Mouse (Mus musculus): ENCODE measurements around the gene E430018J23Rik. TPM values are rescaled to one million over a fixed set of nuclear protein-coding genes. Genes with fewer than 3 reads are reported as not detected.
"Not testable (repeated sequence)": the region's sequence is repeated elsewhere in the genome, so short reads cannot be mapped to it uniquely, and the experiment has no call there.

Gene E430018J23Rik
- polyA plus RNA-seq, 1 experiment from 2014 or later, result 6.9 TPM

- ATAC-seq (ENCODE audit: insufficient number of reproducible peaks, insufficient read depth, low FRiP score, low TSS enrichment), result no peak
- Histone ChIP-seq H3K4me3 (peak overlapping the region; percentile 89), H3K9ac (0 out of 2 replicates have a peak overlapping the region, but pooled peaks have one; percentile 93), H3K36me3 (peaks cover 19% of the 10 kb centered on the region), H3K9me3 (no peaks in the 10 kb centered on the region), H3K27ac (no peak overlapping the region), H3K27me3 (no peaks in the 10 kb centered on the region), H3K4me1 (peaks cover 12% of the 10 kb centered on the region), H3K4me2 (replicated peaks) (peak overlapping the region; percentile 67)
- 14% methylated on average over 8 of the region's 8 CpGs for WGBS
These were observed 46.8 kb downstream of the E430018J23Rik start for GRCm38 (mm10) chr7:127346676-127347075.

DNA sequence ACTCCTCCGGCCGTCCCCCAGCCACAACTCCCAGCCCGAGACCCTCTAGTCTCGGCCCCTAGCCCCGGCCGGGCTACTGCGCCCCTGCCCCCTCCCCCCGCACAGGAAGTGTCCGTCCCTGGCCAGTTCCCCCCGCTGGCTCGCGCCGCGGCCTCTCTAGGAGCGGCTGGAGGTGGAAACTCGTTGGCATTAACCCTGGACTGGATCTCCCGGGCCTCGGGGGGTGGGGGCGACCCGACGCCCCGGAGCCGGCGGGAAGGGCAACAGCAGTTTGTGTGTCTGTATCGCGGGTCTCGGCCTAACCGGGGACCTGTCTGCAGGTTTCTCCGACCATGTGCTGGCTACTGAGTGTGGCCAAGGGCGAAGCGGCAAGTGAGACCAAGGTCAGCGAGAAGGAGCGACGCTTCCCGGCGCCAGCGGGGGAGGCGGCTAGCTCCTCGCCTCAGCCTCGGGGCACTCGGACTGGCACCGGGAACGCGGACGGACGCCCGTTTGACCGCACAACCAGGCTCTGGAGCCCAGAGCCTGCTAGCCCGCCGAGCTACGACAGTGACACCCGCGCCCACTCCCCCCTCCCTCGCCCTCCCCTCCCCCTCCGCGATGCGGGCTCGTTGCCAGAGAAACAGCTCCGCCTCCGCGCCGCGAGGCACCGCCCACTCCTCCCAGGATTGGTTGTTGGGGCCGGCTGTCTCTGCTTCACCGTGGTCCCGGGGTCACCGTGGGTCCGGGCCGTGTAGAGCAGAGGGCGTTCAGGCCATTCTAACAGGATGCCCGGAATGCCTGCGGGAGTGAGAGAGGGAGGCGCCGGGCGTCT is 47.7 kb downstream of the E430018J23Rik start, which contains the start of gene Zfp768:
Gene Zfp768 (minus strand): TSS at position 78 of the 814 bp plus-strand sequence.
- peak; percentile 89 for ATAC-seq (ENCODE audit: insufficient number of reproducible peaks, insufficient read depth, low FRiP score, low TSS enrichment)
- Histone ChIP-seq H3K4me2 (replicated peaks) (peak within 1 kb of the TSS; percentile 67), H3K9ac (peak within 1 kb of the TSS; percentile 93), H3K36me3 (peaks cover 29% of the 10 kb centered on the region), H3K9me3 (no peaks in the 10 kb centered on the region), H3K4me1 (peaks cover 12% of the 10 kb centered on the region), H3K27me3 (no peaks in the 10 kb centered on the region), H3K4me3 (peak within 1 kb of the TSS; percentile 89), H3K27ac (peak within 1 kb of the TSS; percentile 90)
- under 1% methylated on average over 76 of the region's 76 CpGs for WGBS

DNA sequence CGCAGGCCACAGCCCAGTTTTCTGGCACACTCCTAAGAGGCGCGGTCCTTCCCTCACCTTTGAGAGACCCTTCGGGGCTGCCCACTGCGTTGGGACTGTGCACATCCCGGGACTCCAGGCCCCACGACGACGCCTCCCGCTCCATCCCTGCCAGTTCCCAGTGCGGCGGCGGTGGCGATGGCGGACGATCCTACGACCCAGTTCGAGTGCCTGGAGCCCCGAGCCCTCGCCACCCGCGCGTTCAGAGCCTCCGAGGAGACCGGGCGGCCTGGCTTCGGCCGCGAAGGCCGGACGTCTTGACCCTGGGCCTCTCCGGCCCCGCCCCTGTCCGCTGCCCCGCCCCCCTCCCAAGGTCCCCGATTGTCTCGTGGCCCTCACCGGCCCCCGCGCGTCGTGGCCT is 48.3 kb downstream of the E430018J23Rik start:
- WGBS, result 0% methylated on average over 31 of the region's 42 CpGs
- H3K27me3 ChIP-seq, result no peaks in the 10 kb centered on the region
- peak; percentile 29 for ATAC-seq (ENCODE audit: insufficient number of reproducible peaks, insufficient read depth, low FRiP score, low TSS enrichment)

GRCm38 (mm10) chr7:127344371-127344770 is 49.1 kb downstream of the E430018J23Rik start:
- Histone ChIP-seq H3K4me1 (peaks cover 12% of the 10 kb centered on the region), H3K4me3 (peak overlapping the region; percentile 89), H3K9me3 (no peaks in the 10 kb centered on the region), H3K4me2 (replicated peaks) (peak overlapping the region; percentile 67), H3K36me3 (peaks cover 30% of the 10 kb centered on the region), H3K9ac (peak overlapping the region; percentile 93), H3K27me3 (no peaks in the 10 kb centered on the region), H3K27ac (no peak overlapping the region)
- WGBS, result 87% methylated on average over 8 of the region's 8 CpGs
- no peak for ATAC-seq (ENCODE audit: insufficient number of reproducible peaks, insufficient read depth, low FRiP score, low TSS enrichment)

More for the DNA sequence above, 48.3 kb downstream of the E430018J23Rik start:
- H3K9me3 ChIP-seq, result no peaks in the 10 kb centered on the region
- peak overlapping the region; percentile 90 for H3K27ac ChIP-seq
- H3K36me3 ChIP-seq, result peaks cover 30% of the 10 kb centered on the region
- H3K4me2 ChIP-seq (replicated peaks), result peak overlapping the region; percentile 67
- H3K9ac ChIP-seq, result peak overlapping the region; percentile 93
- peak overlapping the region; percentile 89 for H3K4me3 ChIP-seq
- peaks cover 12% of the 10 kb centered on the region for H3K4me1 ChIP-seq

DNA sequence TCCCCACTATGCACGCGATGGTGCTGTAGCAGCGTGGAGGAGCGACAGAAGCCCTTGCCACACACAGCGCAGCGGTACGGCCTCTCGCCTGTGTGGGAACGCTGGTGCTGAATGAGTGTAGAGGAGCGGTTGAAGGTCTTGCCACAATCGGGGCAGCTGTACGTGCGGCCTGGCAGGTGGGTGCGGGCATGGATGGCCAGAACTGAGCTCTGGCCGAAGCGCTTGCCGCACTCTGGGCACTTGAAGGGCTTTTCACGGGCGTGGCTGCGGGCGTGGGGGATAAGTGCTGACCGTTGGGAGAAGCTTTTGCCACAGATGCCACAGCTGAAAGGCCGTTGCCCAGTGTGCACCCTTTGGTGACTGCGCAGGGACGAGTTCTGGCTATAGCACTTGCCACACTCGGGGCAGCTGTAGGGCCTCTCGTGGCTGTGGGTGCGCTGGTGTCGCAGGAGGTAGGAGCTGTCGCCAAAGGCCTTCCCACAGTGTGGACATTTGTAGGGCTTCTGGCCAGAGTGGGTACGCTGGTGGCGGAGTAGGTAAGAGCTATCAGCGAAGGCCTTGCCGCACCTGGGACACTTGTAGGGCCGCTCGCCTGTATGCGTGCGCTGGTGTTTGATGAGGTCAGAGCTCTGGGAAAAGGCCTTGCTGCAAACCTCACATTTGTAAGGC is 49.9 kb downstream of the E430018J23Rik start:
- H3K9me3 ChIP-seq, result no peaks in the 10 kb centered on the region
- WGBS, result 94% methylated on average over 38 of the region's 38 CpGs
- H3K4me3 ChIP-seq, result no peak overlapping the region; the same call in 1 of the 2 replicates
- no peaks in the 10 kb centered on the region for H3K27me3 ChIP-seq
- no peak for ATAC-seq (ENCODE audit: insufficient number of reproducible peaks, insufficient read depth, low FRiP score, low TSS enrichment)
- peaks cover 12% of the 10 kb centered on the region for H3K4me1 ChIP-seq
- no peak overlapping the region for H3K4me2 ChIP-seq (replicated peaks)
- no peak overlapping the region for H3K27ac ChIP-seq
- no peak overlapping the region for H3K9ac ChIP-seq
- H3K36me3 ChIP-seq, result peaks cover 30% of the 10 kb centered on the region

GRCm38 (mm10) chr7:127342888-127343287 is 50.5 kb downstream of the E430018J23Rik start:
- Histone ChIP-seq H3K4me2 (replicated peaks) (no peak overlapping the region), H3K36me3 (peaks cover 30% of the 10 kb centered on the region), H3K9ac (no peak overlapping the region), H3K4me3 (no peak overlapping the region), H3K9me3 (no peaks in the 10 kb centered on the region), H3K27me3 (no peaks in the 10 kb centered on the region), H3K27ac (no peak overlapping the region), H3K4me1 (peaks cover 12% of the 10 kb centered on the region)
- 93% methylated on average over 7 of the region's 7 CpGs for WGBS
- no peak for ATAC-seq (ENCODE audit: insufficient number of reproducible peaks, insufficient read depth, low FRiP score, low TSS enrichment)

DNA sequence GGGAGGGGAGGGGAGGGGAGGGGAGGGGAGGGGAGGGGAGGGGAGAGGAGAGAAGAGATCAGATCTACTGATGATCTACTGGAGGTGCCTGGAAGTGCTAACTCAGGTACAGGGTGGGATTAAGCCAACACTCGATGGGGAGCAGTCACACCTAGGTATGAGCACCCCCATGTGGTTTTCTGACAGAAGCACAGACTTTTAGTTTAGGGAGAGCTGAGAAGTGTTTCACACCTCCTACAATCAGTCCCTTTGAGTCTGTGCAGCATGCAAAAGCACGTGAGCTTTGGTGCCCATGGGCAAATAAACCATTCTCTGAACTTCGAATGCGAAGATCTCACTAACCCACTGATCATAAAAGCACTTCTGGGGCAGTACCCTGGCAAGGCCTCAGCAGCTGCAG is 51.1 kb downstream of the E430018J23Rik start:
- WGBS, result 63% methylated on average over 4 of the region's 4 CpGs
- Histone ChIP-seq H3K9ac (no peak overlapping the region), H3K9me3 (no peaks in the 10 kb centered on the region), H3K4me2 (replicated peaks) (no peak overlapping the region), H3K4me1 (peaks cover 12% of the 10 kb centered on the region), H3K36me3 (peaks cover 30% of the 10 kb centered on the region), H3K27ac (no peak overlapping the region), H3K27me3 (no peaks in the 10 kb centered on the region), H3K4me3 (no peak overlapping the region)
- ATAC-seq (ENCODE audit: insufficient number of reproducible peaks, insufficient read depth, low FRiP score, low TSS enrichment), result no peak

- H3K4me3 ChIP-seq; H3K4me2 ChIP-seq (replicated peaks); H3K27me3 ChIP-seq; H3K27ac ChIP-seq; H3K9ac ChIP-seq; H3K9me3 ChIP-seq; ATAC-seq (ENCODE audit: insufficient number of reproducible peaks, insufficient read depth, low FRiP score, low TSS enrichment): not testable (repeated sequence)
- Histone ChIP-seq H3K4me1 (peaks cover 12% of the 10 kb centered on the region), H3K36me3 (peaks cover 30% of the 10 kb centered on the region)
- WGBS, result 92% methylated on average over 6 of the region's 6 CpGs
These were observed 51.6 kb downstream of the E430018J23Rik start for GRCm38 (mm10) chr7:127341861-127342260.

DNA sequence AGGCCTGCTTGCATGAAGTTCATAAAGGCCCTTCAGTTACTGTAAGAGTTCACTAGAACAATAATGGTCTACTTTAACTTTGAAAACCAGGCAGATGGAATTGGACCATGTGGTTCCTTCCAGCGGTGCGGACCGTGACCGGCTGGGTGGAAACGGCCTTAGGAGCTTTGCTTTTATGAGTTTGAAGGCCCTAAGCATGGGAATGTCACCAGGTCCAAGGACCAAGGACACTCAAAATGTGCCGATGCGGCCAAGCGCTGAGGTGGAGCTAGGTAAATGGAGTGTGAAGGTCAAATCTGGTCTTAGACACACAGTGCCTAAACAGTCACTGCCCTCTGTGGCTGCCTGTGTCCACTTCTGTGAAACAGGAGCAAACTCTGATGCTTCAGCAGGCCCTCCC is 52.1 kb downstream of the E430018J23Rik start:
- no peak overlapping the region for H3K4me2 ChIP-seq (replicated peaks)
- H3K4me3 ChIP-seq, result no peak overlapping the region
- H3K27me3 ChIP-seq, result no peaks in the 10 kb centered on the region
- no peak for ATAC-seq (ENCODE audit: insufficient number of reproducible peaks, insufficient read depth, low FRiP score, low TSS enrichment)
- H3K4me1 ChIP-seq, result peaks cover 9% of the 10 kb centered on the region
- H3K9me3 ChIP-seq, result no peaks in the 10 kb centered on the region
- WGBS, result 95% methylated on average over 8 of the region's 8 CpGs
- H3K27ac ChIP-seq, result no peak overlapping the region
- H3K36me3 ChIP-seq, result peaks cover 30% of the 10 kb centered on the region
- no peak overlapping the region for H3K9ac ChIP-seq

Other genes with a start within 250 kb of the E430018J23Rik start
- gene Cd2bp2, start 197.6 kb downstream of the E430018J23Rik start, polyA plus RNA-seq (2016; fragmentation: Nextera tagmentation; extraction: Ambion mirVana), result 73.7 and 82.5 TPM in 2 replicates
- gene Tbc1d10b, start 185.2 kb downstream of the E430018J23Rik start, polyA plus RNA-seq (2016; fragmentation: Nextera tagmentation; extraction: Ambion mirVana), result 41.1 and 43.4 TPM in 2 replicates
- 65.2 and 79.2 TPM in 2 replicates for gene Mylpf, start 184.7 kb downstream of the E430018J23Rik start, polyA plus RNA-seq (2016; fragmentation: Nextera tagmentation; extraction: Ambion mirVana)
- 63.2 and 63.3 TPM in 2 replicates for gene Zfp553, start 160.6 kb downstream of the E430018J23Rik start, polyA plus RNA-seq (2016; fragmentation: Nextera tagmentation; extraction: Ambion mirVana)
- 34.0 and 39.7 TPM in 2 replicates for gene Sept1, start 160.5 kb downstream of the E430018J23Rik start, polyA plus RNA-seq (2016; fragmentation: Nextera tagmentation; extraction: Ambion mirVana)
- 82.9 and 89.3 TPM in 2 replicates for gene Zfp771, start 149.4 kb downstream of the E430018J23Rik start, polyA plus RNA-seq (2016; fragmentation: Nextera tagmentation; extraction: Ambion mirVana)
- 196 and 203 TPM in 2 replicates for gene Dctpp1, start 132.9 kb downstream of the E430018J23Rik start, polyA plus RNA-seq (2016; fragmentation: Nextera tagmentation; extraction: Ambion mirVana)
- 80.1 and 80.4 TPM in 2 replicates for gene Sephs2, start 119.6 kb downstream of the E430018J23Rik start, polyA plus RNA-seq (2016; fragmentation: Nextera tagmentation; extraction: Ambion mirVana)
- 0.88 and 0.91 TPM in 2 replicates for gene Itgal, start 97.4 kb downstream of the E430018J23Rik start, polyA plus RNA-seq (2016; fragmentation: Nextera tagmentation; extraction: Ambion mirVana)
- gene Zfp768, start 48.0 kb downstream of the E430018J23Rik start, polyA plus RNA-seq (2016; fragmentation: Nextera tagmentation; extraction: Ambion mirVana), result 22.3 and 22.5 TPM in 2 replicates
- 9.3 and 10.5 TPM in 2 replicates for gene Zfp747, start 17.6 kb downstream of the E430018J23Rik start, polyA plus RNA-seq (2016; fragmentation: Nextera tagmentation; extraction: Ambion mirVana)
- gene 9130019O22Rik, start 6.5 kb downstream of the E430018J23Rik start, polyA plus RNA-seq (2016; fragmentation: Nextera tagmentation; extraction: Ambion mirVana), result 6.0 and 6.9 TPM in 2 replicates
- 7.9 and 8.5 TPM in 2 replicates for gene Zfp764, start 13.2 kb upstream of the E430018J23Rik start, polyA plus RNA-seq (2016; fragmentation: Nextera tagmentation; extraction: Ambion mirVana)
- 25.0 and 28.4 TPM in 2 replicates for gene Zfp688, start 28.4 kb upstream of the E430018J23Rik start, polyA plus RNA-seq (2016; fragmentation: Nextera tagmentation; extraction: Ambion mirVana)
- gene Zfp689, start 55.5 kb upstream of the E430018J23Rik start, polyA plus RNA-seq (2016; fragmentation: Nextera tagmentation; extraction: Ambion mirVana), result 16.5 and 16.7 TPM in 2 replicates
- gene Prr14, start 66.0 kb upstream of the E430018J23Rik start, polyA plus RNA-seq (2016; fragmentation: Nextera tagmentation; extraction: Ambion mirVana), result 47.5 and 48.7 TPM in 2 replicates
- 14.6 and 14.8 TPM in 2 replicates for gene Fbrs, start 85.6 kb upstream of the E430018J23Rik start, polyA plus RNA-seq (2016; fragmentation: Nextera tagmentation; extraction: Ambion mirVana)
- 88.0 and 88.4 TPM in 2 replicates for gene Srcap, start 118.4 kb upstream of the E430018J23Rik start, polyA plus RNA-seq (2016; fragmentation: Nextera tagmentation; extraction: Ambion mirVana)
- gene Gm42715, start 126.0 kb upstream of the E430018J23Rik start, polyA plus RNA-seq (2016; fragmentation: Nextera tagmentation; extraction: Ambion mirVana), result 16.9 and 17.2 TPM in 2 replicates
- gene Tmem265, start 167.8 kb upstream of the E430018J23Rik start, polyA plus RNA-seq (2016; fragmentation: Nextera tagmentation; extraction: Ambion mirVana), result 4.8 and 5.7 TPM in 2 replicates
- gene Phkg2, start 179.7 kb upstream of the E430018J23Rik start, polyA plus RNA-seq (2016; fragmentation: Nextera tagmentation; extraction: Ambion mirVana), result 39.3 and 42.9 TPM in 2 replicates
- 11.0 and 11.3 TPM in 2 replicates for gene Ccdc189, start 195.0 kb upstream of the E430018J23Rik start, polyA plus RNA-seq (2016; fragmentation: Nextera tagmentation; extraction: Ambion mirVana)
- gene Rnf40, start 195.1 kb upstream of the E430018J23Rik start, polyA plus RNA-seq (2016; fragmentation: Nextera tagmentation; extraction: Ambion mirVana), result 63.0 and 66.2 TPM in 2 replicates
- 24.6 and 25.1 TPM in 2 replicates for gene Zfp629, start 222.2 kb upstream of the E430018J23Rik start, polyA plus RNA-seq (2016; fragmentation: Nextera tagmentation; extraction: Ambion mirVana)